Mouse (Mus musculus) heart, embryonic 15.5 days (tissue): ENCODE measurements at regions not wholly inside any gene's neighbourhood (a gene's known extent, or its start where the extent isn't known, plus 50 kb on each side); places are given as distances from the start of the nearest gene placed in this dataset.
"Not testable (repeated sequence)": the region's sequence is repeated elsewhere in the genome, so short reads cannot be mapped to it uniquely, and the experiment has no call there.

Experiments
- ATAC-seq: fragments of 200-750 bp; cut with Nextera tagmentation; replicated peaks from 2 replicates; pipeline ENCODE4 v1.8.0; 2017; ENCODE audit warnings: low read depth, moderate TSS enrichment; ENCODE audit not compliant: insufficient number of reproducible peaks, insufficient read depth, low FRiP score
- H3K27ac ChIP-seq: fragments of 300-500 bp; sonication (generic); 2 replicates; pipeline ENCODE4 v1.5.1; 2015; ENCODE audit warnings: mild to moderate bottlenecking, inconsistent platforms
- H3K27me3 ChIP-seq: fragments of 300-500 bp; sonication (generic); 2 replicates; pipeline ENCODE4 v1.6.1; 2015; ENCODE audit warnings: inconsistent platforms
- H3K36me3 ChIP-seq: fragments of 300-500 bp; sonication (generic); 2 replicates; pipeline ENCODE4 v1.6.1; 2015; ENCODE audit warnings: mild to moderate bottlenecking, inconsistent platforms
- H3K4me1 ChIP-seq: fragments of 300-500 bp; sonication (generic); replicated peaks from 2 replicates; pipeline ENCODE4 v1.6.1; 2015; ENCODE audit warnings: inconsistent platforms
- H3K4me2 ChIP-seq: fragments of 300-500 bp; sonication (generic); 2 replicates; pipeline ENCODE4 v1.6.1; 2015; ENCODE audit warnings: inconsistent platforms, mild to moderate bottlenecking, moderate library complexity
- H3K4me3 ChIP-seq: fragments of 300-500 bp; sonication (generic); 2 replicates; pipeline ENCODE4 v1.5.1; 2015; ENCODE audit warnings: mild to moderate bottlenecking, inconsistent platforms
- H3K9ac ChIP-seq: fragments of 300-500 bp; sonication (generic); 2 replicates; pipeline ENCODE4 v1.6.1; 2015; ENCODE audit warnings: mild to moderate bottlenecking, inconsistent platforms
- H3K9me3 ChIP-seq: fragments of 300-500 bp; sonication (generic); replicated peaks from 2 replicates; pipeline ENCODE4 v1.6.1; 2016; ENCODE audit warnings: inconsistent platforms
- WGBS: fragments of 180-500 bp; shearing (Covaris S2); methylation state at CpG from one replicate; pipeline ENCODE4 v1.1.7; 2015; ENCODE audit warnings: mixed read lengths; 5-methylcytosine and 5-hydroxymethylcytosine counted together

DNA sequence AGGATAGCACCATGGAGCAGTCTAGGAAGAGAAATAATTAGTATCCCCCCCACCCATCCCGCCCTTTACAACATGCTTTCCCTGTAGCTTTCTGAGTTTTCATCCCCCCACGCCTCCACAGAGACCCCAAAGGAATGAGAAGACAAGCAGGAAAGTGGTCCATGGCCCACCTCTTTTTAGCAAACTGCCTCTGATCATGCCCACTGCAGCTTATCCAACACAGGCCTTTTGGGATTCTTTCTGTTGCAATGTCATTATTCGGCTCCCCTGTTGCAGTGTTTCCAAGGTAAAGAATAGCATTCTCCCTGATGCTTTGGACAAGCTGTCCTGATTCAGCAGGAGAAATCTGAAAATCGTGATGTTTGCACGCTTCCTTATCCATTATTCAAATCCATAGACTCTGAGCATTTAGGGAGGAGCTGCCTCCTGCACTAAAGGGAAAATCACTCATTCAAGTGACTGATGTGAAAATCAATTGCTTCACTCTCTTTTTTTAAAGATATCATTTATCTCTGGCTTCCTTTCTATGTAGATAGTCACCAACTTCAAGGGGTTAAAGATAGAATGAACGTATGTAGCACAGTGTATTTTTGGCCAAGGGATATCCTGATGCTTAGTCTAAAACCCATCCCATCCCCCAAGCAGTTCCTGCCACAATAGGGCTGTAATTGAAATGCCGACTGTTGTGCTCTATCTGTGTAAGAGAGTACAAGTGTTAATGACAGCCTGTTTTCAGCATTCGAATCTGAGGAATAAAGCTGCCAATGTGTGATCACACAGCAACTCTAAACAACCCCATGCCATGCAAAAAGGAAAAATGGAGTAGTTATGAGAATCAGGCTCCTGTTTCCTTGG is 743.1 kb downstream of the Kcna4 start:
- no peaks in the 10 kb centered on the region for H3K4me1 ChIP-seq
- H3K27me3 ChIP-seq, result no peaks in the 10 kb centered on the region
- H3K36me3 ChIP-seq, result no peaks in the 10 kb centered on the region
- H3K4me2 ChIP-seq, result no peak overlapping the region
- H3K9ac ChIP-seq, result no peak overlapping the region
- no peak overlapping the region for H3K4me3 ChIP-seq
- H3K27ac ChIP-seq, result no peak overlapping the region
- H3K9me3 ChIP-seq, result no peaks in the 10 kb centered on the region
- 61% methylated on average over 8 of the region's 8 CpGs for WGBS
- no peak for ATAC-seq

DNA sequence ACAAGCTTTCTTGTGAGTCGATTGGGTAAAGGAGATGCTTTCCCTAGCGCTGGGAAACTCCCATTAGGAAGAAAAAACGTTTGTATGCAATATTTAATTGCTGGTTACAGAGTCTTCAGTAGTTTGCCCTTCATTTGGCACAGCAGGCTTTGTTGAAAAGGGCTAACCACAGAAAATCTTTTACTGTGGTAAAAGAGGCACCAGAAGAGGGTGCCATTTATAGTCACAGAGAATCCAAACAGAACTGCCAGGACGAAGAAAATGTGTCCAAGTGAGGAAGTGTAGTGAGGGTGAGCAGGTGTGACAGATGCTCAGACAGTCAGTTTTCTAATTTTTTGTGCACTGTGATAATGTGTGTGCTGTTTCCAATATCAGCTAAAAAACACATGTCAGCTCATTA is 744.4 kb downstream of the Kcna4 start:
- Histone ChIP-seq H3K27me3 (no peaks in the 10 kb centered on the region), H3K9ac (no peak overlapping the region), H3K4me2 (no peak overlapping the region), H3K36me3 (no peaks in the 10 kb centered on the region), H3K9me3 (no peaks in the 10 kb centered on the region), H3K27ac (no peak overlapping the region), H3K4me1 (no peaks in the 10 kb centered on the region), H3K4me3 (no peak overlapping the region)
- ATAC-seq, result no peak
- 61% methylated on average over 4 of the region's 4 CpGs for WGBS

DNA sequence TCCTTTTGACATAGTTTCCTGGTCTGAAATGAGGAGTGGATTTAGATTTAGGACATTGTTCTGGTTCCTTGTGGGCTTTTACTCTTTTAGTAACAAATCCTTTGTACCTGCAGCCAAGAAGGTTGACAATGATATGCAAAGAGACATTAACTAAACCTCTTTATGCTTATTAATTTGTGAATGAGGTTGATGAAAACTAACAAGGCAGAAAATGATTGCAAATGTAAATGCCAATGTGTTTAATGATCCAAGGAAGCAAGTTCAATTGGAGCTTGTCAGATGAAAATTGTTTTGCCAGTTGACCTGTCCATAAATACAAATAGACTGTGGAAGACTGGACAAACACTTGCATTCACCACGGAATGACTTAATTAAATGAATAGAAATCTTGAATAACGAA is 751.6 kb downstream of the Kcna4 start:
- ATAC-seq, result no peak
- no peaks in the 10 kb centered on the region for H3K9me3 ChIP-seq
- WGBS, result 68% methylated on average over 2 of the region's 2 CpGs
- no peaks in the 10 kb centered on the region for H3K27me3 ChIP-seq
- H3K9ac ChIP-seq, result no peak overlapping the region
- no peak overlapping the region for H3K4me2 ChIP-seq
- no peak overlapping the region for H3K4me3 ChIP-seq
- no peak overlapping the region for H3K27ac ChIP-seq
- H3K36me3 ChIP-seq, result no peaks in the 10 kb centered on the region
- H3K4me1 ChIP-seq, result no peaks in the 10 kb centered on the region

DNA sequence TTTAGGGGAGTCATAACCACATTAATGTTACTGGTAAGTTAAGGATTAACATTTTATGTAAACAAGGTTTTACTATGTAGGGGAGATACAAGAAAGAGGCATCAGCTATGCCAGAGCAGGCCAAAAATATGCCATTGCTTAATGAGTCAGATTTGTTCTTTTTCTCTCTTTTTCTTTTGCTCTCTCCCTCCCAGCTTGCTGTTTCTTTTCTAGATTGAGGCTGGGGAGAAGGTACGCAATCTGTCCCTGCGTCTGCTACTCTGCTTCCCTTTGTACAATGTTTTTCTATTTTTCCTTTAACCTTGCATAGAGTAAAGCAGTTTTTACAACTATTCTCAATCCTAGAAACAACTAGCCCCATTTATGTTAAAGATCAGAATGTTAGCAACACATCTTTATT is 754.4 kb downstream of the Kcna4 start:
- no peaks in the 10 kb centered on the region for H3K27me3 ChIP-seq
- H3K4me2 ChIP-seq, result no peak overlapping the region
- no peaks in the 10 kb centered on the region for H3K36me3 ChIP-seq
- WGBS, result 81% methylated on average over 2 of the region's 2 CpGs
- H3K9me3 ChIP-seq, result no peaks in the 10 kb centered on the region
- no peak overlapping the region for H3K9ac ChIP-seq
- H3K4me1 ChIP-seq, result no peaks in the 10 kb centered on the region
- H3K4me3 ChIP-seq, result no peak overlapping the region
- no peak overlapping the region for H3K27ac ChIP-seq
- ATAC-seq, result no peak

DNA sequence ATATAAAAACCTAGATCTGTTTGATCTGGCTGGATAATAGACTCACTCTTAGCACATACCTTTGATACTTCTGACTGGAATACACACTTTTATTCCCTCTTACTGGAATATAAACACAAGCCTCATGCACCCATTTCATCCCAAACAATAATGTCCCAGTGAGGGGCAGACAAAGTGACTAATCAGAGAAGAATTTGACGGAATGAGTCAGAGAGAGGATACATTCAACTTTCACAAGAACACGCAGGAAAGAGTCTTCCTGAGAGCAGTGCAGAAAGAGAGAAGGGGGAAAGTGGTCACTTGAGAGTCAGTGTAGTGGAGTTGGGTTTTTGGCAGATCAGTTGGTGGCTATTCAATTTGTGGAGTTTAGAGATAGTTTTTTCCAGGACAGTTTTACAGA is 755.6 kb downstream of the Kcna4 start:
- no peaks in the 10 kb centered on the region for H3K27me3 ChIP-seq
- no peak overlapping the region for H3K9ac ChIP-seq
- H3K9me3 ChIP-seq, result no peaks in the 10 kb centered on the region
- H3K4me3 ChIP-seq, result no peak overlapping the region
- WGBS, result 66% methylated on average over 2 of the region's 2 CpGs
- H3K36me3 ChIP-seq, result no peaks in the 10 kb centered on the region
- ATAC-seq, result no peak
- no peak overlapping the region for H3K27ac ChIP-seq
- H3K4me2 ChIP-seq, result no peak overlapping the region
- no peaks in the 10 kb centered on the region for H3K4me1 ChIP-seq

DNA sequence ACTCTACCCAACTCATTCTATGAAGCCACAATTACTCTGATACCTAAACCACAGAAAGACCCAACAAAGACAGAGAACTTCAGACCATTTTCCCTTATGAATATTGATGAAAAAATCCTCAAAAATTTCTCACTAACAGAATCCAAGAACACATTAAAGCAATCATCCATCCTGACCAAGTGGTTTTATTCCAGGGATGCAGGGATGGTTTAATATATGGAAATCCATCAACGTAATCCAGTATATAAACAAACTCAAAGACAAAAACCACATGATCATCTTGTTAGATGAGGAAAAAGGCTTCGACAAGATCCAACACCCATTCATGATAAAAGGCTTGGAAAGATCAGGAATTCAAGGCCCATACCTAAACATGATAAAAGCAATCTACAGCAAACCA is 772.3 kb downstream of the Kcna4 start:
- not testable (repeated sequence) for ATAC-seq, H3K9me3 ChIP-seq

DNA sequence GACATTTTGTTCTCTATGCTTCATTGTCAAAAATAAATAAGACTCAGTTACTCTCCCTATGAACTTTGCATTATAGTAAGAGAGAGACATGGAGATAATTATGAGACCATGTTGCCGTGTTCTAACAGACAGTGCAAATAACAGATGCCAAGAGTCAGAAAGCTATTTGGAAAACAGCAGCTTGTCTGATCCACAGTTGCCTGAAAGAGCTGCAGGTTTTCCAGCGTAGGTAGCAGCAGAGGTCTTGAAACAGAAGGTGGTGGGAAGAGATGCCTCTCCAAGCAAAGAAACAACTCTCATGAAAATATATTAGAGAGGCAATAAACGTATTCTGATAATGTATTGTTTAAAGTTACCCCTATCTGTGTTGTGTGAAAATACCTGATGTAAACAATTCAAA is 793.5 kb downstream of the Kcna4 start:
- Histone ChIP-seq H3K36me3 (no peaks in the 10 kb centered on the region), H3K4me1 (no peaks in the 10 kb centered on the region), H3K9me3 (no peaks in the 10 kb centered on the region), H3K4me2 (no peak overlapping the region), H3K4me3 (no peak overlapping the region), H3K9ac (no peak overlapping the region), H3K27ac (no peak overlapping the region), H3K27me3 (no peaks in the 10 kb centered on the region)
- no peak for ATAC-seq
- 71% methylated on average over 3 of the region's 3 CpGs for WGBS

More for the DNA sequence above, 772.3 kb downstream of the Kcna4 start:
- not testable (repeated sequence) for H3K36me3 ChIP-seq, H3K4me2 ChIP-seq, H3K9ac ChIP-seq, H3K4me1 ChIP-seq, H3K4me3 ChIP-seq, H3K27ac ChIP-seq, H3K27me3 ChIP-seq
- 73% methylated on average over 2 of the region's 2 CpGs for WGBS

DNA sequence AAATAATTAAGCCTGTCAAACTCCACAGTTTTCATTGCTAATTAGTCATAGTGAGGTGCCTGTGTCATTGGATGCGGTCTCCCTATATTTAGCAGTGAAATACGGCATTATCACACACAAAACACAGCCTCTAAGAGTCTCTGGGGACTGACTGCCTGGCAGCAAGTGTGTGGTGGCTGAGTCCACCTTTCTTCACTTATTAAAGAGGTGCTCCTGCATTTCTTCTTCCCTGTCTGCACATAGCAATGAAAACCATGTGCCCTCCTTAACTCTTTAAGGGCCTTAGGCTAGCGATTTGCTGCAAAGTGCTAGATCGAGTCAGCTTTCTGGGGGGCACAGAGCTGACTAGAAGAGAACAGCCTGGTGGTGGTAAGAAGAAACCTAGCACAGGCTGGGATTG is 799.8 kb downstream of the Kcna4 start:
- Histone ChIP-seq H3K9ac (no peak overlapping the region), H3K9me3 (no peaks in the 10 kb centered on the region), H3K4me2 (no peak overlapping the region), H3K27ac (no peak overlapping the region), H3K27me3 (no peaks in the 10 kb centered on the region), H3K36me3 (no peaks in the 10 kb centered on the region), H3K4me3 (no peak overlapping the region), H3K4me1 (no peaks in the 10 kb centered on the region)
- WGBS, result 40% methylated on average over 4 of the region's 4 CpGs
- peak; percentile 62 for ATAC-seq

DNA sequence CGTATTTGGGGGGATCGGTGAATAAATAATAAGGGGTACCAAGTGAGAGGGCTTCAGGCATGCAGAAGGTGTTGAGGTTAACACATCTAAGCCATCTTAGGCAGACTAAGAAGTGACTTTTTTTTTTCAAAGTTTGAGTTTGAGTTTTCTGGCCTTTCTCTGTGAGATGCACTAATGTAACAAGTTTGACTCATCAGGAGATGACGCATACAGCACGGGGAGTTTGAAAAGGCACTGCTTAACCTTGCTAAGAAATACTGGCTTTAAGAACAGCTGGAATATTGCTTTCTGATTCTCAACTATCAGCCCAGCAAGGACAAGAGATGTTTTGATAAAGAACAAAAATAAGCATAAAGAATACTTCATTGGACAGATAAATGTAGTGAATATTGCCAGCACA is 806.6 kb downstream of the Kcna4 start:
- Histone ChIP-seq H3K27me3 (no peaks in the 10 kb centered on the region), H3K9me3 (no peaks in the 10 kb centered on the region), H3K27ac (no peak overlapping the region), H3K4me2 (no peak overlapping the region), H3K9ac (no peak overlapping the region), H3K4me3 (no peak overlapping the region), H3K36me3 (no peaks in the 10 kb centered on the region), H3K4me1 (no peaks in the 10 kb centered on the region)
- WGBS, result 84% methylated on average over 4 of the region's 4 CpGs
- no peak for ATAC-seq

DNA sequence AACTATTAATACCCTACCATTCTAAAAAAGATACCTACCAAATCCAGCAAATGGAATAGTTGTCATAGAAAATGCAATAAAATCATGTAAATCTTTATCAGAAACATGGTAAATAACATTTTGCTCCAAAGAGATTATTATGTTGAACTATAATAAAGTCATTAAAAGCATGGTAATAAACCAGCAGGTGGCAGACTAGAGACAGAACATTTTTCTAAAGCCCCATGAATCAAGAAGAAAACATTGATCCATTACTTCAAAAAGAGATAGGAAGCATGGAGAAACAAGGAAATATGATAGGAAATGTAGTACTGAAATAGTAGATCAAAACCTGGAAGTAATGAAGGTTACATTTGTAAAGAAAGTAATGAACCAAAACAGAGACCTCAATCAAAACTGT is 819.7 kb downstream of the Kcna4 start:
- Histone ChIP-seq H3K9ac (no peak overlapping the region), H3K36me3 (no peaks in the 10 kb centered on the region), H3K4me2 (no peak overlapping the region), H3K4me1 (no peaks in the 10 kb centered on the region), H3K9me3 (no peaks in the 10 kb centered on the region), H3K27me3 (no peaks in the 10 kb centered on the region), H3K27ac (no peak overlapping the region), H3K4me3 (no peak overlapping the region)
- no peak for ATAC-seq

DNA sequence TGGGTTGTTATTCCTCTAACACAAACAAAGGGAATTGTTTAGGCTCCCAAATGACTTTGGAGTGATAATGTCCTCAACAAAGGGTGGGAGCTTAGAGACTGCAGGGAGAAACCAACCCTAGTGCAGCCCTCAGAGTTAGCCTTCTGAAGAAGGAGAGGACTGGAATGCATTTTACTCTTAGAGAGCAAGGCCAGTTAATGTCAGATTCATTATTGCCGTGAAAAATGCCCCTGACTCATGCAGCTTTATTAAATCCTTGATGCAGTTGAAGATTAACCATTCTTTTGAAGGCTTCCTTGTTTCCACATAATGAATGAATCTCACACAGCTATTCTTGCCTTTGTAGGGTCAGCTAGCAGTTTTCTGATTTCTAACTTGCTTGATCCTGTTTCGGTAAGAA is 855.3 kb downstream of the Kcna4 start:
- no peak for ATAC-seq
- Histone ChIP-seq H3K36me3 (no peaks in the 10 kb centered on the region), H3K4me1 (no peaks in the 10 kb centered on the region), H3K27ac (no peak overlapping the region), H3K27me3 (no peaks in the 10 kb centered on the region), H3K9ac (no peak overlapping the region), H3K4me2 (no peak overlapping the region), H3K4me3 (no peak overlapping the region), H3K9me3 (no peaks in the 10 kb centered on the region)
- WGBS, result 80% methylated on average over 2 of the region's 2 CpGs

DNA sequence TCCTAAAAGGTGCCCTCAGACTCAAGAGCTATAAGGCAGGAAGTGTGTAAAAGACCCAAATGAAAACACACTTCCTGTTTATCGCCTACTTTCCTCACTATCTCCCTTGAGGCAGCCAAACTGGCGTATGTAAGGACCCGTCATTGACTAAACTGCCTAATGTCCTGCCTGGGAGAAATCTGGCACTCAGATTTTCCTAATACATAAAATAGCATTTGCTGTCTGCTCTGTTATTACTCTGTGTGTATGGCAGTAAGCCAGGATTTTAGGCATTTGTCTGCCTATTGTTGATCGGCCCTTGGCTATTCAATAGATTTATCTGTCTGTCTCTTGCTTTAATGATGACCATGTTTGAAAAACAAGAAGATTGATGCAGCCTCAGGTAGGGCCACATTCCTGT is 857.8 kb downstream of the Kcna4 start:
- Histone ChIP-seq H3K27me3 (no peaks in the 10 kb centered on the region), H3K27ac (no peak overlapping the region), H3K4me3 (no peak overlapping the region), H3K4me2 (no peak overlapping the region), H3K9ac (no peak overlapping the region), H3K9me3 (no peaks in the 10 kb centered on the region), H3K36me3 (no peaks in the 10 kb centered on the region), H3K4me1 (no peaks in the 10 kb centered on the region)
- ATAC-seq, result no peak
- WGBS, result 36% methylated on average over 4 of the region's 4 CpGs
